In genomic region chr1:36309498-36309901, GRCm38 (mm10) we compare ENCODE assay signal across 8 mouse cellular contexts. TPM values are rescaled to one million over a fixed set of nuclear protein-coding genes. Genes with fewer than 3 reads are reported as not detected.
DNase-seq lines count a peak whose midpoint lies in the region; ATAC-seq and TF ChIP-seq lines count a peak whose summit lies in the region.

No protein-coding gene starts in this region.

- no peak for ATAC-seq in kidney, embryonic 16.5 days (ENCODE audit: low FRiP score, low TSS enrichment)
- peak; percentile 52 for ATAC-seq in activated CD4-positive, CD25-positive, alpha-beta regulatory T cell, adult 4 months
- no peak for ATAC-seq in stomach, embryonic 14.5 days (ENCODE audit: insufficient number of reproducible peaks, insufficient read depth, low FRiP score, low read depth)

- H3K4me3 ChIP-seq in kidney, embryonic 16.5 days (ENCODE audit: low read length) = no peak overlapping the region
- peak overlapping the region; percentile 78 for H3K4me3 ChIP-seq in layer of hippocampus, adult 2 months
- H3K4me3 ChIP-seq in stomach, embryonic 14.5 days (ENCODE audit: low read depth, low read length) = no peak overlapping the region

- H3K4me1 ChIP-seq in kidney, embryonic 16.5 days (ENCODE audit: insufficient read depth, low read length) = peaks cover 17% of the 10 kb centered on the region
- peaks cover 6% of the 10 kb centered on the region for H3K4me1 ChIP-seq in stomach, embryonic 14.5 days (ENCODE audit: control insufficient read depth, insufficient read depth, low read length)

- H3K9ac ChIP-seq in kidney, embryonic 16.5 days (replicated peaks; ENCODE audit: low read length) = no peak overlapping the region
- H3K9ac ChIP-seq in stomach, embryonic 14.5 days (replicated peaks; ENCODE audit: low read depth, low read length) = no peak overlapping the region

- H3K27ac ChIP-seq in kidney, embryonic 16.5 days (ENCODE audit: low read length) = no peak overlapping the region
- H3K27ac ChIP-seq in layer of hippocampus, adult 2 months = peak overlapping the region; percentile 92
- H3K27ac ChIP-seq in stomach, embryonic 14.5 days (ENCODE audit: low read length) = no peak overlapping the region

- DNase-seq in kidney, adult 9 months = no peak
- DNase-seq in frontal cortex, postnatal 36 days (ENCODE audit: low spot score in 2 of 2) = peak; percentile 34 to 45
- peak; percentile 54 to 77 for DNase-seq in layer of hippocampus, adult 2 months (ENCODE audit: low spot score in 2 of 2)
- DNase-seq in lung, postnatal 14 days = peak; percentile 58
- DNase-seq in adrenal gland, postnatal 25 days = no peak

- H3K4me2 ChIP-seq in kidney, embryonic 16.5 days (replicated peaks; ENCODE audit: low read depth, low read length) = 0 out of 2 replicates have a peak overlapping the region, but pooled peaks have one; percentile 6
- peak overlapping the region; percentile 95; the same call in 1 of the 2 replicates for H3K4me2 ChIP-seq in stomach, embryonic 14.5 days (replicated peaks; ENCODE audit: low read depth, low read length)

- 18% methylated on average over 3 of the region's 3 CpGs for WGBS in kidney, embryonic 16.5 days
- WGBS in stomach, embryonic 14.5 days = 42% methylated on average over 3 of the region's 3 CpGs

- H3K9me3 ChIP-seq in kidney, embryonic 16.5 days (ENCODE audit: low read length) = no peaks in the 10 kb centered on the region
- H3K9me3 ChIP-seq in stomach, embryonic 14.5 days (ENCODE audit: control insufficient read depth, low read depth, low read length) = no peaks in the 10 kb centered on the region

- TF ChIP-seq CTCF in layer of hippocampus, adult 2 months (conservative IDR thresholded peaks at IDR 0.05) = no peak

- no peaks in the 10 kb centered on the region; the same call in 1 of the 2 replicates for H3K27me3 ChIP-seq in kidney, embryonic 16.5 days (ENCODE audit: insufficient read depth, low read length)
- no peaks in the 10 kb centered on the region for H3K27me3 ChIP-seq in stomach, embryonic 14.5 days (ENCODE audit: control insufficient read depth, insufficient read depth, low read length)

- no peaks in the 10 kb centered on the region for H3K36me3 ChIP-seq in kidney, embryonic 16.5 days (ENCODE audit: insufficient read depth, low read length)
- no peaks in the 10 kb centered on the region for H3K36me3 ChIP-seq in stomach, embryonic 14.5 days (ENCODE audit: control insufficient read depth, insufficient read depth, low read length)

RNA-seq across cellular contexts. Expression of gene Arid5a, which starts 2.0 kb away (rescaled TPM):
- 6.5 and 7.9 TPM in 2 replicates for polyA plus RNA-seq in kidney, embryonic 16.5 days (2015; fragmentation: Nextera tagmentation; extraction: Ambion mirVana)
- polyA plus RNA-seq in activated CD4-positive, CD25-positive, alpha-beta regulatory T cell, adult 4 months (2017; shearing (Covaris generic)) = 10 to 100 TPM; 74.3 to 91.9 TPM
- total RNA-seq in layer of hippocampus, adult 2 months (2021) = 10 to 100 TPM; 15.1 to 15.4 TPM
- 2.7 and 2.9 TPM in 2 replicates for polyA plus RNA-seq in stomach, embryonic 14.5 days (2014; fragmentation: Nextera tagmentation; extraction: Ambion mirVana)
- 2.7 and 3.5 TPM in 2 replicates for total RNA-seq in adrenal gland, postnatal 25 days (2021)

RNA-seq across cellular contexts. Expression of gene Neurl3, which starts 35.0 kb away (rescaled TPM):
- polyA plus RNA-seq in kidney, embryonic 16.5 days (2015; fragmentation: Nextera tagmentation; extraction: Ambion mirVana) = 18.4 TPM in 2 replicates
- polyA plus RNA-seq in activated CD4-positive, CD25-positive, alpha-beta regulatory T cell, adult 4 months (2017; shearing (Covaris generic)) = 10 to 100 TPM; 62.2 to 87.1 TPM
- under 1 TPM; 0.44 to 0.92 TPM for total RNA-seq in layer of hippocampus, adult 2 months (2021)
- 10.9 and 13.5 TPM in 2 replicates for polyA plus RNA-seq in stomach, embryonic 14.5 days (2014; fragmentation: Nextera tagmentation; extraction: Ambion mirVana)
- 4.3 and 4.6 TPM in 2 replicates for total RNA-seq in adrenal gland, postnatal 25 days (2021)

RNA-seq across cellular contexts. Expression of gene Kansl3, which starts 59.5 kb away (rescaled TPM):
- polyA plus RNA-seq in kidney, embryonic 16.5 days (2015; fragmentation: Nextera tagmentation; extraction: Ambion mirVana) = 49.8 and 55.7 TPM in 2 replicates
- 10 to 100 TPM; 43.4 to 44.7 TPM for polyA plus RNA-seq in activated CD4-positive, CD25-positive, alpha-beta regulatory T cell, adult 4 months (2017; shearing (Covaris generic))
- 10 to 100 TPM; 76.1 to 76.8 TPM for total RNA-seq in layer of hippocampus, adult 2 months (2021)
- 44.7 and 45.1 TPM in 2 replicates for polyA plus RNA-seq in stomach, embryonic 14.5 days (2014; fragmentation: Nextera tagmentation; extraction: Ambion mirVana)
- 102 and 103 TPM in 2 replicates for total RNA-seq in adrenal gland, postnatal 25 days (2021)

Comparison
In these comparisons a context has a peak if more than half of its experiments do, and no peak if none do; other contexts are left out.
1. DNase-seq: peak in frontal cortex, postnatal 36 days (2 of 2), layer of hippocampus, adult 2 months (2 of 2) and lung, postnatal 14 days (single experiment); none in kidney, adult 9 months (single experiment) and adrenal gland, postnatal 25 days (single experiment).